Mouse (Mus musculus) myocyte (in vitro differentiated cells): ENCODE data around the gene Gnb3. TPM values are rescaled to one million over a fixed set of nuclear protein-coding genes. Genes with fewer than 3 reads are reported as not detected.
A peak's percentile ranks its signal among the peaks of the same experiment; 100 is the strongest.

ENCODE experiments used
- H3K27me3 ChIP-seq: one replicate; pipeline ENCODE4 v1.6.1; 2011; ENCODE audit not compliant: control insufficient read depth, insufficient read depth, insufficient read length
- H3K36me3 ChIP-seq: one replicate; pipeline ENCODE4 v1.6.1; 2011; ENCODE audit not compliant: control insufficient read depth, insufficient read depth
- H3K4me2 ChIP-seq: one replicate; pipeline ENCODE4 v1.6.1; 2011; ENCODE audit warnings: low read depth, control low read depth
- H3K4me3 ChIP-seq: one replicate; pipeline ENCODE4 v1.5.1; 2011; ENCODE audit warnings: mild to moderate bottlenecking, control low read depth, moderate library complexity
- H3K79me2 ChIP-seq: one replicate; pipeline ENCODE4 v1.6.1; 2011; ENCODE audit not compliant: control insufficient read depth, insufficient read depth
- H3ac ChIP-seq: one replicate; pipeline ENCODE4 v1.6.1; 2011; ENCODE audit not compliant: control insufficient read depth, insufficient read length
- CEBPB ChIP-seq: IDR thresholded peaks from 2 replicates; pipeline ENCODE4 v1.6.1; 2011; ENCODE audit warnings: mild to moderate bottlenecking, moderate library complexity; ENCODE audit not compliant: poor library complexity, insufficient read depth, severe bottlenecking
- E2F4 ChIP-seq: IDR thresholded peaks from one replicate; pipeline ENCODE4 v1.6.1; 2011; ENCODE audit warnings: mild to moderate bottlenecking, control low read depth, moderate library complexity; ENCODE audit not compliant: insufficient read depth
- MAX ChIP-seq: IDR thresholded peaks from one replicate; pipeline ENCODE4 v1.6.1; 2011; ENCODE audit warnings: low read depth, mild to moderate bottlenecking, control low read depth
- MYOD1 ChIP-seq, 3 experiments: IDR thresholded peaks; one replicate each; pipeline ENCODE4 v1.6.1; 2011; ENCODE audit warnings: control low read depth in 2 of 3, low read depth in 2 of 3, mild to moderate bottlenecking in 2 of 3, moderate library complexity in 1 of 3; ENCODE audit not compliant: insufficient read length in 2 of 3, control insufficient read depth in 1 of 3
- MYOG ChIP-seq, 3 experiments: IDR thresholded peaks; one replicate each; pipeline ENCODE4 v1.6.1; 2011; ENCODE audit warnings: control low read depth in 2 of 3, low read depth in 2 of 3, mild to moderate bottlenecking in 2 of 3; ENCODE audit not compliant: insufficient read length in 2 of 3, control insufficient read depth in 1 of 3, insufficient read depth in 1 of 3
- POLR2A ChIP-seq: IDR thresholded peaks from one replicate; pipeline ENCODE4 v1.6.1; 2011; ENCODE audit warnings: low read depth, mild to moderate bottlenecking, control low read depth, moderate library complexity; ENCODE audit not compliant: insufficient read length
- POLR2AphosphoS2 ChIP-seq: IDR thresholded peaks from one replicate; pipeline ENCODE4 v1.6.1; 2011; ENCODE audit warnings: low read depth, control low read depth; ENCODE audit not compliant: insufficient read length
- REST ChIP-seq: IDR thresholded peaks from one replicate; pipeline ENCODE4 v1.6.1; 2011; ENCODE audit warnings: mild to moderate bottlenecking, control low read depth, moderate library complexity; ENCODE audit not compliant: insufficient read depth, insufficient read length
- SRF ChIP-seq: IDR thresholded peaks from one replicate; pipeline ENCODE4 v1.6.1; 2011; ENCODE audit warnings: low read depth; ENCODE audit not compliant: control insufficient read depth, insufficient read length
- TCF12 ChIP-seq: IDR thresholded peaks from one replicate; pipeline ENCODE4 v1.6.1; 2011; ENCODE audit warnings: mild to moderate bottlenecking, control low read depth; ENCODE audit not compliant: poor library complexity, insufficient read depth, severe bottlenecking
- TCF3 ChIP-seq: IDR thresholded peaks from one replicate; pipeline ENCODE4 v1.6.1; 2011; ENCODE audit warnings: low read depth, control low read depth; ENCODE audit not compliant: insufficient read length
- USF1 ChIP-seq: IDR thresholded peaks from one replicate; pipeline ENCODE4 v1.6.1; 2011; ENCODE audit warnings: low read depth, mild to moderate bottlenecking, control low read depth, moderate library complexity
- polyA plus RNA-seq: library from polyadenylated mRNA; unstranded; fragments of >200 nt; fragmentation: generic; extraction: Trizol; gene quantifications from one replicate; pipeline ENCODE4 v1.2.1, GENCODE M21; 2012; ENCODE audit warnings: missing spikeins

Gene Gnb3
- polyA plus RNA-seq, 1 experiment: 0.11 TPM

GRCm38 (mm10) chr6:124808358-124809012 is 31.6 kb downstream of the Gnb3 start, which contains the start of gene Spsb2:
Gene Spsb2, plus strand, starts transcription at chr6:124808661.
- Histone ChIP-seq H3K4me2 (peak within 1 kb of the TSS; percentile 92), H3K79me2 (peaks cover 25% of the 10 kb centered on the region), H3ac (peak within 1 kb of the TSS; percentile 16), H3K36me3 (peaks cover 6% of the 10 kb centered on the region), H3K4me3 (peak within 1 kb of the TSS; percentile 81), H3K27me3 (no peaks in the 10 kb centered on the region)
- TF ChIP-seq CEBPB (no peak), SRF (no peak), E2F4 (no peak), MYOD1 (IDR thresholded peaks at IDR 0.05; ENCODE audit: control insufficient read depth in 1 of 3, insufficient read length in 2 of 3, low read depth in 2 of 3) (peak; percentile 12 to 59 (median 40)), USF1 (no peak), REST (no peak), MYOG (IDR thresholded peaks at IDR 0.05; ENCODE audit: control insufficient read depth in 1 of 3, insufficient read depth in 1 of 3, insufficient read length in 2 of 3, low read depth in 2 of 3) (peak in 1 of 3 experiments; percentile 70), TCF12 (no peak), POLR2AphosphoS2 (peak; percentile 72), TCF3 (no peak), MAX (no peak), POLR2A (peak; percentile 59)

- Histone ChIP-seq H3K36me3 (peaks cover 6% of the 10 kb centered on the region), H3K4me3 (peak overlapping the region; percentile 81), H3ac (peak overlapping the region; percentile 16), H3K27me3 (no peaks in the 10 kb centered on the region), H3K79me2 (peaks cover 20% of the 10 kb centered on the region), H3K4me2 (peak overlapping the region; percentile 92)
- no peak for TF ChIP-seq SRF
- no peak for TF ChIP-seq POLR2AphosphoS2
- TF ChIP-seq E2F4: no peak
- TF ChIP-seq POLR2A: peak; percentile 6
Measured at GRCm38 (mm10) chr6:124807986-124808357, 32.1 kb downstream of the Gnb3 start.

- Histone ChIP-seq H3K4me3 (no peak overlapping the region), H3ac (no peak overlapping the region), H3K27me3 (no peaks in the 10 kb centered on the region), H3K4me2 (peak overlapping the region; percentile 92), H3K36me3 (peaks cover 6% of the 10 kb centered on the region), H3K79me2 (peaks cover 14% of the 10 kb centered on the region)
- no peak for TF ChIP-seq USF1
- TF ChIP-seq SRF: no peak
- TF ChIP-seq TCF12: no peak
- TF ChIP-seq E2F4: no peak
- no peak for TF ChIP-seq REST
- TF ChIP-seq TCF3: no peak
- no peak for TF ChIP-seq MAX
- no peak for TF ChIP-seq POLR2AphosphoS2
- no peak for TF ChIP-seq MYOD1 (IDR thresholded peaks at IDR 0.05; ENCODE audit: control insufficient read depth in 1 of 3, insufficient read length in 2 of 3, low read depth in 2 of 3)
- TF ChIP-seq MYOG (IDR thresholded peaks at IDR 0.05; ENCODE audit: control insufficient read depth in 1 of 3, insufficient read depth in 1 of 3, insufficient read length in 2 of 3, low read depth in 2 of 3): no peak
- TF ChIP-seq CEBPB: no peak; the same call in 1 of the 2 replicates
- no peak for TF ChIP-seq POLR2A
Measured at GRCm38 (mm10) chr6:124807366-124807765, 32.7 kb downstream of the Gnb3 start.

- H3K27me3 ChIP-seq: no peaks in the 10 kb centered on the region
- TF ChIP-seq TCF3: no peak
- no peak overlapping the region for H3ac ChIP-seq
Measured at GRCm38 (mm10) chr6:124806446-124807140, 33.5 kb downstream of the Gnb3 start.

DNA sequence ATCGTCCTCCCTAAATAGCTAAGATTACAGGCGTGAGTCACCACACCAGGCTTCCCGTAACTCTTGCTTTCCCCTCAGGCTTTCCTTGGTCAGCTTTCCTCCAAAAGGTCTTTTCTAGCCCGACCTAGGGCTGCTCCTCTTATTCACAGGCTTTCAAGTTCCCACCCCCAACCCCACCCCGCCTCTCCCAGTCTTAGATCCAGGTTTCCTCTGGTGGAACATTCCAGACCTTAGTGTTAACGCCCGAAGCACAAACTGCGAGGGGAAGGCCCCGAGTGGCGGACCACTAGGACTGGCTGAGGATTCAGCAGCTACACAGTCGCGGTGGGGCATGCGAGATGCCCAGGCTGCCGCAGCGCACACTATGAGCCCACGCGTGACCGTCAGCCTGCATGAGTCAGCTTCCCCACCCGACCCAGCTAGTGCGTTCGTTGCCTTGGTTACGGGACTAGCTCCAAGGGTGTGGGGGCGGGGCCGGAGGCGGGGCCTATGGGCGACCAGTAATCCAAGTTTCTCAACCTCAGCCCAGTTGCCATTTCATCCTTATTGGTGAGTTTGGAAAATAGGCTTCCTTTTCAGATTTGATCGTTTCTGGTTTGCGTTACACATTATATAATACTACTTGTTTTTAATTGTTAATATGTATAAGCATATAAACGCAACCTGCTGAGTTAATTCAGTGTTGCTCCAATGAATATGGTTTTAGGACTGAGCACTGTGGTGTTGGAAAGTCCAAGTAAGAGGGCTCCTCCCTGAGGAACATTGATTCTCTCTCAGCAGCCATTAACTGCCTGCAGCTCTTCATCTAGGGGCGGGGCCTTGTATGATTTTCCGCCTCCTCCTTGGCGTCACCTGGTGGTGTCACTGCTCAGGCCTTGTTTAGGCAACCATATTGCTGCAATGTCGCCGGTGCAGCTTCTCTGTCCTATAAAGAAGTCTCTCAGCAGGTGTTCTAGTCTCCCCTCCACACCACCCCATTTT is 34.4 kb downstream of the Gnb3 start:
- Histone ChIP-seq H3ac (peak overlapping the region; percentile 21), H3K79me2 (peaks cover 5% of the 10 kb centered on the region), H3K36me3 (no peaks in the 10 kb centered on the region), H3K27me3 (no peaks in the 10 kb centered on the region), H3K4me3 (peak overlapping the region; percentile 9), H3K4me2 (peak overlapping the region; percentile 92)
- TF ChIP-seq TCF3: no peak
- peak; percentile 96 for TF ChIP-seq POLR2AphosphoS2
- TF ChIP-seq SRF: no peak
- no peak for TF ChIP-seq CEBPB
- no peak for TF ChIP-seq REST
- TF ChIP-seq POLR2A: peak; percentile 92
- TF ChIP-seq MYOD1 (IDR thresholded peaks at IDR 0.05; ENCODE audit: control insufficient read depth in 1 of 3, insufficient read length in 2 of 3, low read depth in 2 of 3): peak in 1 of 3 experiments; percentile 62
- TF ChIP-seq TCF12: no peak
- no peak for TF ChIP-seq USF1
- TF ChIP-seq MAX: no peak
- TF ChIP-seq MYOG (IDR thresholded peaks at IDR 0.05; ENCODE audit: control insufficient read depth in 1 of 3, insufficient read depth in 1 of 3, insufficient read length in 2 of 3, low read depth in 2 of 3): peak in 2 of 3 experiments; percentile 42 to 67
- TF ChIP-seq E2F4: no peak

More at GRCm38 (mm10) chr6:124806446-124807140, 33.5 kb downstream of the Gnb3 start:
- Histone ChIP-seq H3K36me3 (no peaks in the 10 kb centered on the region), H3K79me2 (peaks cover 9% of the 10 kb centered on the region), H3K4me3 (peak overlapping the region; percentile 9), H3K4me2 (peak overlapping the region; percentile 92)
